Mouse (Mus musculus): ENCODE measurements at regions not wholly inside any gene's neighbourhood (a gene's known extent, or its start where the extent isn't known, plus 50 kb on each side); places are given as distances from the start of the nearest gene placed in this dataset.

- TF ChIP-seq CTCF (IDR thresholded peaks at IDR 0.05; ENCODE audit: borderline replicate concordance, insufficient read depth, low read depth, low read length) (no peak), POLR2A (IDR thresholded peaks at IDR 0.05; ENCODE audit: borderline replicate concordance, insufficient read depth, low read length) (no peak)
These were observed 59.9 kb downstream of the Fos start for GRCm38 (mm10) chr12:85533603-85534002.

Measured in cerebellum, adult 2 months (tissue).